Mouse (Mus musculus): ENCODE measurements around the gene Fzd9.
A peak's percentile ranks its signal among the peaks of the same experiment; 100 is the strongest.

Fzd9 gene

GRCm38 (mm10) chr5:135251079-135251454 is at the start of gene Fzd9:
TSS of gene Fzd9 (minus strand) at chr5:135251230.
- peak; percentile 79 to 86 for DNase-seq (ENCODE audit: low spot score in 2 of 2)

- no peak for DNase-seq (ENCODE audit: low spot score in 2 of 2)
Observed at GRCm38 (mm10) chr5:135292001-135292400, 41.0 kb upstream of the Fzd9 start.

DNA sequence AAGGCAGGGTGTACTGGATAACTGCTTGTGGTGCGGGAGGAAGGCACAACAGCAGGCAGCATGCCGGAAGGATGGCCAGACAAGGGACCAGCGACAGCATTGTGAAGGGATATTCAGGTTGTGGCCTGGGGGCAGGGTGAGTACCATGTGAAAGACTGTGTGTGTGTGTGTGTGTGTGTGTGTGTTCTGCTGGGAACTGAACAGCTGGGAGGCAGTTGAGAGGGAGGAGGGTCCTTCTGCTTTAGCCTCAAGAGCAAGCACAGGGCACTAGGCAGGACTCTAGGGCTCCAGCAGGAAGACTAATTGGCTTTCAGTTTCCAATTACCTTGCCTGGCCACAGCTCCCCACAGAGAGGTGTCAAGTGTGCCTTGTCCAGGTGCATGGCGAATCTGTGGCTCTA is 40.2 kb upstream of the Fzd9 start:
- DNase-seq (ENCODE audit: low spot score in 2 of 2) = no peak

DNA sequence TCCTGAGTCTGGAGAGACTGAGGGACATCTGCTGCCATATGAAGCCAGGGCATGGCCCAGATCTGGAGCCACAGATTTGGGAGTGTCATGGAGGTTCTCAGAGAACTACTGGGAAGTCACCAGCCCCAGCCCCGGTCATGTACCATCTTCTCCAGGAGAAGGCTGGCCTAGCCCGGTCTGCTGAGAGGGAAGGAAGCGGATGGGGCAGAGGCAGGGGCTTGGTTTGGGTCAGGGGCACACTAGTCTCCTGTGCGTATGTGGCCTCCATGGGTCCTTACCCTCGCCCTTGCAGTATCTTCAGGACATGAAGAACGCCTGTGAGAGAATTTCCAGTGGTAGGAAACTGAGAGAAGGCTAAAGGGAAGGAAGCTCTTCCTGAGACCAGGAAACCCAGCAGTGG is 39.7 kb upstream of the Fzd9 start:
- DNase-seq (ENCODE audit: low spot score in 2 of 2) = no peak

GRCm38 (mm10) chr5:135286926-135287325 is 35.9 kb upstream of the Fzd9 start:
- DNase-seq (ENCODE audit: low spot score in 2 of 2) = no peak

- DNase-seq (ENCODE audit: low spot score in 2 of 2) = peak; percentile 74 to 86
Observed at GRCm38 (mm10) chr5:135286185-135286584, 35.2 kb upstream of the Fzd9 start.

DNA sequence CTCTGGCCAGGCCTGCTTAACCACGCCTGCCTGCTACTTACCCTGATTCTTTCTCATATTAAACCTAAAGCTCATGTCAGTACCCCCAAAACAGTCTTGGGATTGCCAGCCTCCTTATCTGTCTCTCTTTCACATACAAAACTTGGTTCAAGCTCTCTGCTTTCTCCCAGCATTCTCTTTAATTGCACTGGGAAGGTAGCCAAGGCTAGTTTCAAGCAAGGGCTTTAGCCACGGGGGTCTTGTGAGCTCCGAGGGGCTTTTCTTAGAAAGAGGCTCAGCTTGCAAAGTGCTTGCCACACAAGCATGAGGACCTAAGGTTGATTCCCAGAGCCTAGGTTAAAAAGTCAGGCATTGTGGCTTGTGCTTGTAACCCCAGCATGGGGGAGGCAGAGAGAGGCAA is 34.2 kb upstream of the Fzd9 start:
- DNase-seq (ENCODE audit: low spot score in 2 of 2) = no peak

- DNase-seq (ENCODE audit: low spot score in 2 of 2) = no peak
Observed at GRCm38 (mm10) chr5:135280226-135280625, 29.2 kb upstream of the Fzd9 start.

GRCm38 (mm10) chr5:135276597-135276996 is 25.6 kb upstream of the Fzd9 start:
- DNase-seq (ENCODE audit: low spot score in 2 of 2) = no peak

DNA sequence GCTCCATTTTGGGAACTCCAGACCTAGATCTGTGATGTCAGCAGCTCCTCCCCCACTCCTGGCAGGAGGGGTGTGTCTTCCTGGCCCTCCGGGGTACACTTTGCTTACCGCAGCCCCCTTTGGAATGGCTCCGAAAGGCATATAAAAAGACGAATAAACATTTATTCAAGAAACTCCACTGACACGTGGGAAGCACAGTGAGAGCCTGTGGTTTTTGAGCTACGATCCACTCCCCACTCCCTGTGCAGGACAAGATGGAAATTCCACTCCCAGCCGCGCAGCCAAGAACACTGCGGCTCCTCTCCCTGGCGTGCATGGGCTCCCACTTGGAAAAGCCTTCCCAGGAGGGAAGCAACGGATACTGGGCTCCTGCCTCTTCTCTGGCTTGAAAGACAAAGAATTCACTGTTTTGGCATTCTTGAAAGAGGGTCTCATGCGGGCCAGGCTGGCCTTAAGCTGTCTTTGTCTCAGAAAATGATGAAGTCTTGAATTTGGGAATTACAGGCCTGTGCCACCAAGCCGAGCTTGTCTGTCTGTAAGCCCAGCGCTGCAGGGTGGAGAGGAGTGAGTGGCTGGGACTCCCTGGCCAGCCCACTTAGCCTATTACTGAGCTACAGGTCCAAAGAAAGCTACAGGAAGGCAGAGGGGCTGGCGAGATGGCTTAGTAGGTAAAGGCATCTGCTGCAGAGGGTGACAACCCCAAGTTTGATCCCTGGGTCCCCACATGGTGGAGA is 23.8 kb upstream of the Fzd9 start:
- no peak for DNase-seq (ENCODE audit: low spot score in 2 of 2)

- peak in 1 of 2 experiments; percentile 43 for DNase-seq (ENCODE audit: low spot score in 2 of 2)
Observed at GRCm38 (mm10) chr5:135271563-135272165, 20.6 kb upstream of the Fzd9 start.

- no peak for DNase-seq (ENCODE audit: low spot score in 2 of 2)
Observed at GRCm38 (mm10) chr5:135270361-135270760, 19.3 kb upstream of the Fzd9 start.

DNA sequence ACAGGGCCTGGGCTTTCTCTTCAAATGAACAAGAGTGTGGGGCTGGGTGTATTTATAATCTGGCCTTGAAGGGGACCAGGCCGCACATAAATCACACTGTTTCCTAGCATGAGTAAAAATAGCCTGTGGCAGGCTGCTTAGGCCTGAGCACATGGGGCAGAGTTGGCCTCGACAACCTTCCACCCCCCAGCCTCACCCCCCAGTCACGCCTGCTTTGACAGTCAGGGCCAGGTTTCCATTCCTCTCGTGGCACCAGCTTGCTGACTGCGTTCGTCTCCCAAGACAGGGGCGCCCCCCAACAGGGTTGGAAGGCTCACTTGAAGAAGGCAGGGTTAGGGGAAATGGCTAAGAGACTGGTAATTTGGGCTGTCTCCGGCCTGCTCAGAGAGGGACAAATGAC is 18.4 kb upstream of the Fzd9 start:
- DNase-seq (ENCODE audit: low spot score in 2 of 2) = no peak

DNA sequence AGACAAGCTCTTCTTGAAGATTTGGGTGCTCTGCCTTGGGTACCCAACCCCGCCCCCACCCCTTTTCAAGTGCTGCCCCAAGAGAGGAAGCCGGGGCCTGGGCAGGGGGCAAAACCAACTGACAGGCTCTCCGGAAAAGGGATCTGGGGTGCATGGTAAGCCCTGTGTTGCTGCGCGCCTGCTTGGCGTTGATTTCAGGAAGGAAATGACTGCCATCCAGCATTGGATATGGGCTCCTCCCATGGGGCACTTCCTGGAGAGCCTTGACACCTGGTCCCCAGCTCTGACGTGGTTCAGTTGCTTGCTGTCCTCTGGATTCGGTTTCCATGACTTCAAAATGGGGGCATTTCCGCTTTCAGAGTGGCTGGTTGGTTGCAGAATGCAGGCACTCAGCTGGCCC is 13.5 kb upstream of the Fzd9 start:
- no peak for DNase-seq (ENCODE audit: low spot score in 2 of 2)

- peak; percentile 29 to 45 for DNase-seq (ENCODE audit: low spot score in 2 of 2)
Observed at GRCm38 (mm10) chr5:135263866-135264503, 13.0 kb upstream of the Fzd9 start.

DNA sequence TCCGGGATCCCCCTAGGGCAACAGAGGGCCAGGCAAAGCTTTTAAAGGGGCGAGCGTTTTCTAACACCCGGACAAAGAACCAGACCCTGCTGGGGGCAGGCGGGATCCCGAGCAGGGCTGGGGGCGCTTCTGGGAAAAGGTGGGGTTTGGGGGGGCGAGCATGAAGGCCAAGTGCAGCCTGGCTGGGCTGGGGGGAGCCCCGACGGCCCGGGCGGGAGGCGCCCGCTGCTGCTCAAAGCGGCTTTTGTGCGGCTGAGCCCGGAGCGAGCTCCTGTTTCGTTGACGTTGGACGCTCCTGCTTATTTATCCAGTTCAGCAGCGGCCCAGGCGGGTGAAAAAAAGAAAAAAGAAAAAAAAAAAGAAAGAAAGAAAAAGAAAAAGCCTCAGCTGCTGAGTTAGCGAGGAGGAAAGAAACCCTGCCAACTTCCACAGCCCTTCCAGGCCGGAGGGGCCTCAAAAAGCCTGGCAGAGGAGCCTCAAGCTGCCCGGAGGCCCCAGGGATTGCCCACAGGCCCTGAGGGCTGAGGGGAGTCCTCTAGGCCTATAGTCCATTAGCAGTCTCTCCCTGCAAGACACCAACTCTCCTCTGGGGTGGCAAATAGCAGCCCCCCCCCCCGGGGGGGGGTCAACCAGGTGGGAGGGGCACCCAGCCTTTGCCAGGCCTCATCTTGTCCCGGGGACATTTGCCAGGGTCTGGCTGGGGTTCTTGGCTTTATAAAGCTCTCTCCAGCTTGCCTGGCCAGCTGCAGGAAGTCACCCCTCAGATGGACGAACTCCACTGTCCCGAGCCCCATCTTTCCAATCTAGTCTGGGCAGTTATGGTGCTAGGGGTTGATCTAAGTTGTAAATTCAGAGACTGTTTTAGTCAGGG is 7.5 kb upstream of the Fzd9 start:
- DNase-seq (ENCODE audit: low spot score in 2 of 2) = no peak

DNA sequence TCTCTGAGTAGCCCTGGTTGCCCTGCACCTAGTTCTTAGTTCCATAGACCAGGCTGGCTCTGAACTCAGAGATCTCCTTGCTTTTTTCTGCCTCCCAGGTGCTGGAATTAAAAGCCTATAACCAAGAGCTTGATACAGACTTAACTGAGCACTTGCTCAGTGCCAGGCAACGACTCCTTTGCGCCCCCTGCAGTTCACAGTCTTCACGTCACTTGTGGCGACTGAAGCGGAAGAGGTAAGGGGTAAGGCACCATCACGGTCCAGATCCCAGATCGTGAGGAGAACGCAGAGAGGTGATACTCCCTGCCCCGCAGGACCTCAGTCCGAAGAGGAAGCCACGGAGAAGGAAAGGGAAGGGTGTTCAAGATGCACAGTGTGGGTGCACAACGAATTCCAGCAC is 6.5 kb upstream of the Fzd9 start:
- no peak for DNase-seq (ENCODE audit: low spot score in 2 of 2)

DNA sequence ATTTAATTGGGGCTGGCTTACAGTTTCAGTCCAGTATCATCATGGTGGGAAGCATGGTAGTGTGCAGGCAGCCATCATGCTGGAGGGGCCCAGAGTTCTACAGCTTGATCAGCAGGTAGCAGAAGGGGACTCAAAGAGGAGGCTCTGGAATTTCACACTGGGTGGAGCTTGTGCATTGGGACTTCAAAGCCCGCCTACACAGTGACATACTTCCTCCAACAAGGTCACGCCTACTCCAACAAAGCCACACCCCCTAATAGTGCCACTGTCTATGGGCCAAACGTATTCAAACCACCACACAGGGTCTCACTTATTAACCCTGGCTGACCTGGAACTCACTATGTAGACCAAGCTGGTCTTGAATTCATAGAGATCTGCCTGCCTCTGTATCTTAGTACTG is 5.1 kb upstream of the Fzd9 start:
- no peak for DNase-seq (ENCODE audit: low spot score in 2 of 2)

DNA sequence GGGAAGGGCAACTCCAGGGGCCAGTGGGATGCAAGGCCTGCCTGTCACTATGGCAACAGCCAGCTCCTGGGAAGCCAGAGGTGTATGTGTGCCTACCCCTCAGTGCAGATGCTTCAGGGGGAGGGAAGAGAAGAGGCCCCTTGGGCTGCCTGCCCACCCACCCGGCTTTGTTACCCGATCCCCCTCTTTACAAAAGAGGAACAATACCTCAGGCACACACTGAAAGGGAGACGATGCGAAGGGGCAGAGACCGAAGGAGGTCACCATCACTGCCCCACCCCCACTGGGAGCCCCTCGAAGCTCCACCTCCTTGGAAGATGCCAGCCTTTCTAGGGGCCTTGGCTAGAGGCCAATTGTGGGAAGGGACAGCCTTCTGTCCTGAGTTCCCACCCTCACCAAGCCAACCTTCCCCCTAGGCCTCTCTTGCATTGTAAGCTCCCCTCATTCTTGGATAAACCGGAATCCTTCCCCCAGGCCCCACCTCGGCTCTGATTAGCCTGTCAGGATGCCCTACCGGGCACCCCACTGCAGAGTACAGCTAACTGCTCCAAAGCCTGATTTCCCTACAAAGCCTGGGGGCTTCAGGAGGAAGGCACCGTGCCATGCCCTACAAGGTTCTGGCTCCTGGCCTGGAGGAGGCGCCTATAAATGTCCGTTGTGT is 2.8 kb upstream of the Fzd9 start:
- no peak for DNase-seq (ENCODE audit: low spot score in 2 of 2)

- DNase-seq (ENCODE audit: low spot score in 2 of 2) = no peak
Observed at GRCm38 (mm10) chr5:135250186-135251078, 598 bp downstream of the Fzd9 start.
